Mouse (Mus musculus) cortical plate, adult 2 months (tissue): ENCODE data around the gene Pphln1.

Source experiments
- CTCF ChIP-seq: fragments of 200-500 bp; IDR thresholded peaks from 2 replicates; pipeline ENCODE4 v1.5.1; 2011; ENCODE audit warnings: mild to moderate bottlenecking, control low read depth, low read length; ENCODE audit not compliant: insufficient read depth; ENCODE audit errors: extremely low read depth
- POLR2A ChIP-seq: fragments of 200-500 bp; IDR thresholded peaks from 2 replicates; pipeline ENCODE4 v1.6.1; 2011; ENCODE audit warnings: mild to moderate bottlenecking, low read length, control low read depth; ENCODE audit not compliant: insufficient read depth; ENCODE audit errors: extremely low read depth

GRCm38 (mm10) chr15:93422537-93422936, 24.4 kb downstream of the Pphln1 start:
- TF ChIP-seq POLR2A, result no peak
- no peak for TF ChIP-seq CTCF
